Mouse (Mus musculus) small intestine, adult 2 months (tissue): ENCODE results near the gene Ptprm.

Source experiments
- CTCF ChIP-seq: fragments of 200-500 bp; IDR thresholded peaks from 2 replicates; pipeline ENCODE4 v1.5.1; 2012; ENCODE audit warnings: low read depth, mild to moderate bottlenecking, control low read depth, inconsistent platforms, low read length, moderate library complexity, mixed read lengths; ENCODE audit not compliant: insufficient replicate concordance, insufficient read length; ENCODE audit errors: extremely low read depth
- POLR2A ChIP-seq: fragments of 200-500 bp; IDR thresholded peaks from 2 replicates; pipeline ENCODE4 v1.6.1; 2012; ENCODE audit warnings: low read depth, mild to moderate bottlenecking, control low read depth, inconsistent platforms, low read length, moderate library complexity

GRCm38 (mm10) chr17:67324499-67324832, 29.8 kb downstream of the Ptprm start:
- no peak for TF ChIP-seq CTCF
- no peak for TF ChIP-seq POLR2A
